Mouse (Mus musculus) left cerebral cortex, postnatal 36 days (tissue): ENCODE measurements at regions not wholly inside any gene's neighbourhood (a gene's known extent, or its start where the extent isn't known, plus 50 kb on each side); places are given as distances from the start of the nearest gene placed in this dataset.
A peak's percentile ranks its signal among the peaks of the same experiment; 100 is the strongest.

Source experiments
- DNase-seq, 2 experiments: peaks; one replicate each; pipeline ENCODE4 v3.0.0; 2021 to 2022; ENCODE audit warnings: low spot score in 2 of 2, mixed read lengths in 1 of 2
- intact Hi-C: fragments of 180-260 bp; cut with DNase I; formaldehyde crosslinking; loops from one replicate; pipeline ENCODE4 v1.15.1; 2025

DNA sequence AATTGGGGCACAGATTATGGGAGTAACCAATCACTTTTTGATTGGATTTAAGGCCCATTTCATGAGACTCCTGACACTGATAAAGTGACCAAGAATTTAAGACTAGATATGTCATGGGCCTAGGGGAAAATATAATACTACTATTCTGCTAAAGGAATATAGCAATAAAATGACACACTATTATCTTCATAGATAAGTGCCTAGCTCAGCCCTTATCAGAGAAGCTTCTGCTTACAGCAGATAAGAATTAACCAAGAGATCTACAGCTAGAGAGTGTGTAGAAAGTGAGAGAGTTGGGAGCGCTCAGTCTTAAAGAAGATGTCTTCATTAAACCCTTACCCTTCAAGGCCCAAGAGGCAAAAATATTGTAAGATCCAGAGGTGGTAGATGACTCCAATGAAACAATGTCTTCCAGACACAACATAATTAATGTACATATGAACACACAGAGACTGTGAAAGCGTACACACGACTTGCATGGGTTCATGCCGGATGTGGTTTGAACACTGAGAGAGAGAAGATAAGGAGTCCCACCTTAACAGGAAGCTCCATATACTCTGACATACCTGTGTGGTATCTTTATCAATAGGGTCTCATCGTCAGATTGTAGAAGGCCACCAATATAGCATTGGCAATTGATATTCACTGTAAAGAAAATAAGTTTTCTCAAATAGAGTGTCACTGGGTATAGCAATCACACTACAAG, 252.1 kb downstream of the Gsdmc2 start:
- no peak for DNase-seq
- intact Hi-C loops, result no loop called here

DNA sequence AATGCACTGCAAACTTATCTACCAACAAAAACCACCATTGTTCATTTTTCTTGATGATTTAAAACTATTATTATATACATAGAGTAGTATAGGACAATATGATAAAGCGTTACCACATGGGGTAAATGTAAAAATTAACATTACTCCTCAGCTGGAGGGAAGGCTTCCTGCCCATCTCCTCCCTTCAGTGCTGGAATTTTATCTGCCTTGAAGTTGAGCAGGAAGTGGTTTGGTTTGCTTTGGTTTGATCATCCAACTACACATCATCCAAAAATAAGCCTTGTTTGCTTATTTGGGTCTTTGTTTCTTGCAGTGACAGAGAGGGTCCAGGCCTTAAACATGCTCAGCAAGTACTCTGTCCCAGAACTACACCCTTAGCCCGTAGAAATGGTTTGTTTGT, 285.7 kb downstream of the Gsdmc2 start:
- DNase-seq, result no peak
- intact Hi-C loops, result no loop called here

- no peak for DNase-seq
- intact Hi-C loops, result no loop called here
Measured at GRCm38 (mm10) chr15:63558691-63559090, 286.3 kb downstream of the Gsdmc2 start.

DNA sequence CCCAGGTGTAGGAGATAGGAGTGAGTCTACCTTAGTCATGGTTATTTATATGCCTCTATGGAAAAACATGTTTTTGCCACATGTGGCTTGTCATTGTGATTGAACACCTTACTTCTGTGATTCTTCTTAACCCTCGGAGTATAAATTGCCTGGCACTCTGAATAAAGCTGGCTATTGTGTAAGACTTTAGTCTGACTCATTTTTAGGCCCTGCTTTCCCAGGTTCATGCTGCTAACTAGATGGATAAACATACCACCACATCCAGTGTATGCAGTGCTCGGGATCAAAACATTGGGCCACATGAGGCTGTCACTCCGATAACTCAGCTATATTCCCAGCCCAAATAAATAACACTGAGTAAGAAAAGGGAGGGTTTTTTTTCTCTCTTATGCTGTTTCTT, 287.2 kb downstream of the Gsdmc2 start:
- intact Hi-C loops, result no loop called here
- no peak for DNase-seq

GRCm38 (mm10) chr15:63553597-63553996, 291.4 kb downstream of the Gsdmc2 start:
- no peak for DNase-seq
- intact Hi-C loops, result no loop called here

- DNase-seq, result peak; percentile 34 to 48
- intact Hi-C loops, result no loop called here
Measured at GRCm38 (mm10) chr15:63532337-63533055, 312.5 kb downstream of the Gsdmc2 start.

DNA sequence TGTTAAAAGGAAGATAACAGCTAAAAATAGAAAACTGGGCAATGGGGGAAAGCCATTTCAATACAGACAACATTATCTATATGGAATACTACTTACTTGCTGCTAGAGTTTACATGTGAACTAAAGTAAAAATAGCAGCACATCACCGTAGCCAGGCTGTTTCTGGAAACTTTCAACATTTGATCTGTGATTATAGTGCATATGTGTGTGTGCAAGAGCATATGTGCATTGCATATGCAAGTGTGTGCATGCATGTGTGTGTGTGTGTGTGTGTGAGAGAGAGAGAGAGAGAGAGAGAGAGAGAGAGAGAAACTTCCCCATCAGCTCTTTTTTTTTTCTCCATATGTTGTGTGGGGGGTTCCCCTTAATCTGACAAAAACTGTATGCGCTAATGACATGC, 317.7 kb downstream of the Gsdmc2 start:
- no peak for DNase-seq

DNA sequence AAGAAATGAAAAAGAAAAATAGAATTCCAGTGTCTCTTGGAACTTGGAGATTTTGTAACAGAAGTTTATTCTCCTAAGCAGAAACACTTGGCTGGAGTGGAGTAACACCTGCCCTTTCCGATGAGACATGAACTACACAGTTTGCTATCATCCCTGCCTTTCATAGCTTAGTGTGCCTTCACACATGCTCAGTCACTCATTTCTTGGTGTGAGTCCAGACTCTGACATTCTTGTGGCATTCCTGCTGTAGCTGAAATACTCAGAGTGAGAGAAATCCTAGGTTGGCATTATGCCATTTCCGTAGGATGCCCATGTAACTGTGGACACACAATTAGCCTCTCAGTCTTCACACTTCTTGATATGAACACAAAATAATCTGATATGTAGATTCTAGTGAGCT, 318.2 kb downstream of the Gsdmc2 start:
- no peak for DNase-seq
- intact Hi-C loops, result no loop called here

More for the DNA sequence above, 317.7 kb downstream of the Gsdmc2 start:
- intact Hi-C loops, result no loop called here

DNA sequence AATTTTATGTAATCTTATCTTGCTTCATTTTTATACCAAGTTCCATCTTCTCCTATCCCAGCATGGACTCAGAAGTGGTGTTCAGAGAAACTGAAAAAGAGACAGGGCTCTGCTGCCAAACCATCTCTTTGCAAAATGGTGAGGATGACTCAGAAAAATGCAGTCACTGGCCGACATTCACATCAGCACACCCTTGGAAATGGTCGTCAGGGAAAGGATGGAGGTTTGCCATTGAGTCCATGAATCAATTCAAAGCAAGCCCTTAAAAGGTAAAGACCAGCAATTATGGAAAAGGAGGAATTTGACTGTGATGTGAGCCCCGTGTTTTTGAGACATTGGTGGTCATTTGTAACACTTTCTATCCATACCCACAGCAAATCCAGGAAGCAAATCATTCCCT, 327.7 kb downstream of the Gsdmc2 start:
- intact Hi-C loops, result no loop called here

DNA sequence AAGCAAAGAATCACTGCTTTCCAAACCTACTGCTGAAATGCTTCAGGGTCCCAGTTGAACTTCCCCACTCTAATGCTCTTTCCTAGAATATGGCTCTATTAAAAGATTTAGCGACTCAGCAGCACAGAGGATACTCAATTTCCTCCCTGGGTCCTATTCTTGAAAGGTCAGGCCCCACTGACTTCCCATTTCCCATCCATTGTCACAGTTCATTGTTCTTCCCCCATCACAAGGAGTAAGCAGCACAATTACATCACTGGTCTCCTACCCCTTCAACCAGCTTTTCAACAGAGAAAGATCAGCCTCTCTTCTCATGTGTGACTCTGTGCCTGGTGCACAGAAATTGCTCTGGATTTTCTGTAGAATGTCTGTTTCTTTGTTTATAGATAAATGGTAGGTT, 344.5 kb downstream of the Gsdmc2 start:
- intact Hi-C loops, result no loop called here
- no peak for DNase-seq

More for the DNA sequence above, 327.7 kb downstream of the Gsdmc2 start:
- DNase-seq, result no peak

- DNase-seq, result no peak
- intact Hi-C loops, result no loop called here
Measured at GRCm38 (mm10) chr15:63498483-63498882, 346.5 kb downstream of the Gsdmc2 start.

DNA sequence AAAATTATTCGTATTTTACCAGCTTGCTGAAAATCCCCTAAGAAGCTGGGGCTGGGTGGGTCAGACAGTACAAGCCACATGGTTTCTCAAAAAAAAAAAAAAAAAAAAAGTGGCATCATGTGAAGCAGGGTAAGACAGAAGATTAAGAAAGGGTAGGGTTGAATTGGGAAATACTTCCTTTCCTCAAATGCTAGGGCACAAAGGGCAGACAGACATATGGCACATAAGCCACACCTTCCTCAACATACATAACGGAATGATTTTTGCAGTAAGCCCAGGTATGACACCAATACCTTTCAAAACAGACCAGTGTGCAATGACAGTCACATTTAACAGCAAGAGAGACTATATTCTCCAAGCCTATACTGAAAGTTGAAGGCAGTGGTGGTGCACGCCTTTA, 347.8 kb downstream of the Gsdmc2 start:
- intact Hi-C loops, result no loop called here

GRCm38 (mm10) chr15:63484910-63485309, 360.1 kb downstream of the Gsdmc2 start:
- intact Hi-C loops, result no loop called here
- DNase-seq, result no peak

More for the DNA sequence above, 347.8 kb downstream of the Gsdmc2 start:
- DNase-seq, result no peak

- DNase-seq, result no peak
- intact Hi-C loops, result no loop called here
Measured at GRCm38 (mm10) chr15:63484217-63484887, 360.6 kb downstream of the Gsdmc2 start.

DNA sequence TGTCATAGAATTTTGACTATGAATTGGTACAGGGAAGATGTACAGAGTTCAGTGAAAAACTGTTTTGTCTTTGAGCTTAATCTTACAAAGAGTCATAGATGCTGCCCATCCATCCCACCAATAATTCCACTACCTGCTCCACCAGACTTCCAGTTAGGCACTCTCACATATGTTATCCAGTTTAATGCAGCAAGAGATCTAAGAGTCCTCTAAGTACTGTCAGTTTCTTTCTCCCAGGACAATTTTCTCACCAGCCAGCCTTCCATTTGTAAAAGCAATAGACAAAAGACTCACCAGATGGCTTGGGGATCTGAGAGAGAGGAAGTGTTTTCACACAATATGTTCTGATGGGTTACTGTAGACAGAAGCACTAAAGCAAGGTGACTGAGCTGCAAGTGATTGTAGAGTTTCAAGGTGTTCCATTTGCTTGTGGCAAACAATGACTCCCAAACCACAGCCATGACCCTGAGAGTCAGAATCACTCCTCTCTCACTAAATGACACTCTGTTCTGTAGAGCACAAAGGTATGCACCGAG, 365.6 kb downstream of the Gsdmc2 start:
- peak in 1 of 2 experiments; percentile 3 for DNase-seq
- intact Hi-C loops, result no loop called here

- DNase-seq, result no peak
- intact Hi-C loops, result no loop called here
Measured at GRCm38 (mm10) chr15:63466916-63467315, 378.1 kb downstream of the Gsdmc2 start.

DNA sequence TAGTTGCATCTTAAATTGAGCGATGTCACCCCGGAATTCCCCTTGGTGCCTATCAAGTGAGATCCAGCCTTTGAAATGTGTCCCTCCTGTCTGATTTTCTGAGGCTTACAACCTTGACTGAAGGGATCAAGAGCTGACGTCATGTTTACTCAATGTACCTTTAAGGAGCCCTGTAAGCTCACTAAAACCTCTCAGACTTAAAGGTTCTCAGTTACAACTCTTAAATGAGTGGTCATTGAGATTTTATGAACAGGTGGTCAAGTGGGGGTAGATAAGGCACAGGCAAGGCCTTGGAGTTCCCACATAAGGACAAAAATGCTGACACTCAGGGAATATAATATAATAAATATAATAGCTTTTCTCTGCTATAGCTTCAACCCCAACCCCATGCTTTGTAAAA, 392.4 kb downstream of the Gsdmc2 start:
- intact Hi-C loops, result no loop called here

DNA sequence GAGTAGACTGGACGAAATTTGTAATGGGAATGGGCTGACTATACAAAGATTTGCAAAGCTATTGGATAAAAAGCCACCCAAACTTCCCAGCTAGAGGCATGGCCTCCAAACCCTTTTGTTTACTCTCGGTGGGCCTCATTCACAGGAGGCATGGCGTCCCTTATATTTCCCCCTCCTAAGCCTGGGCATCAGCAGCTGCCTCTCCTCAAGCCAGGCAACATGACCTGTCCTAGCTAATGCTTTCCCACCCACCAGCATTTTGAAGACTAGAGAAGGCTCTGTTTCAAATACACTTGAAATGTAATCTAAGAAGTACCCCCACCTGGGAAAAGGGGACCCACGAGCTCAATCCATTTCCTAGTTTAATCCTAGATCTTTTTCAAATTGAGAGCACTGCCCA, 398.7 kb downstream of the Gsdmc2 start:
- no peak for DNase-seq
- intact Hi-C loops, result no loop called here

More for the DNA sequence above, 392.4 kb downstream of the Gsdmc2 start:
- DNase-seq, result no peak

- intact Hi-C loops, result no loop called here
- no peak for DNase-seq
Measured at GRCm38 (mm10) chr15:63445016-63445415, 400.0 kb downstream of the Gsdmc2 start.

DNA sequence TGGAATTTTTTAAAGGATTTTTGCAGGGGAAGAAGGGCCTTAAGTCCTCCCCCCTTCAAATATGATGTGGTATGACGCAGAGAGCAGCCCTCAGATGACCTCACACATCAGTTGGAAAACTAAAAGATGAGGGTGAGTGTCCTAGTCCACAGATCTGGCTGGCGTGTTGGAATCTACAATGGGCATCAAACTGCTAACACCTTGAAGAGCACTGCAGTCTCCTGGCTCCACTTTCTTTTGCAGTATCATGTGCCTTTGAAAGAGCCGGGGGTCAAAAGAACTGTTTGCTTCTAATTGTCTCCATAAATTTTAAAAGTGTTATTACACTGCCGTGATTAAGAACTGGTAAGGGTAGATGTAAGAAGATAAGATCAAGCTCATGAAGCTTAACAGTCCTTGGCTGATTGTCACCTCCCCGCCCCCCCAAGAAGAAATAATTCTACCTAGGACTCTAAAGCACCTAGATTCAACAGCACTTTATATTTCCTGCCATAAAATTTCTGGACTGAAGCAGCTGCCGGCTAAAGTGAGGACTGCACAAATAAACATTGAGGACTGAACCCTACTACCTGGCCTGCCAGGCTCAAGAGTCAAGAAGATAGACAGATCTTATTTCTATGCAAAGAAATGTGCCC, 402.7 kb downstream of the Gsdmc2 start:
- intact Hi-C loops, result no loop called here
- DNase-seq, result no peak
